Mouse (Mus musculus) ovary, postnatal 36 days (tissue): Measurements from ENCODE around the gene Tcerg1l.
A peak's percentile ranks its signal among the peaks of the same experiment; 100 is the strongest.

ENCODE experiments used
- DNase-seq: peaks from one replicate; pipeline ENCODE4 v3.0.0; 2022; ENCODE audit warnings: low spot score, mixed read lengths

The Tcerg1l gene

GRCm38 (mm10) chr7:138217556-138218098 lies 179.9 kb downstream of the Tcerg1l start:
- peak; percentile 4 for DNase-seq

GRCm38 (mm10) chr7:138215177-138215830 lies 182.2 kb downstream of the Tcerg1l start:
- DNase-seq: no peak

- DNase-seq: no peak
These were observed 182.8 kb downstream of the Tcerg1l start for GRCm38 (mm10) chr7:138214710-138215109.

GRCm38 (mm10) chr7:138209769-138210168 lies 187.8 kb downstream of the Tcerg1l start:
- DNase-seq: no peak

GRCm38 (mm10) chr7:138205124-138205523 lies 192.4 kb downstream of the Tcerg1l start:
- DNase-seq: no peak

GRCm38 (mm10) chr7:138202162-138202832 lies 195.2 kb downstream of the Tcerg1l start:
- no peak for DNase-seq

- DNase-seq: no peak
These were observed 198.0 kb downstream of the Tcerg1l start for GRCm38 (mm10) chr7:138199333-138200058.

- no peak for DNase-seq
These were observed 201.4 kb downstream of the Tcerg1l start for GRCm38 (mm10) chr7:138196139-138196538.

GRCm38 (mm10) chr7:138184197-138184596 lies 213.3 kb downstream of the Tcerg1l start:
- DNase-seq: no peak

GRCm38 (mm10) chr7:138182216-138182615 lies 215.3 kb downstream of the Tcerg1l start:
- no peak for DNase-seq

- DNase-seq: no peak
These were observed 218.9 kb downstream of the Tcerg1l start for GRCm38 (mm10) chr7:138178617-138179016.

- peak; percentile 8 for DNase-seq
These were observed 221.5 kb downstream of the Tcerg1l start for GRCm38 (mm10) chr7:138176026-138176425.

- no peak for DNase-seq
These were observed 227.1 kb downstream of the Tcerg1l start for GRCm38 (mm10) chr7:138170389-138170788.
